Mouse (Mus musculus) midbrain, embryonic 10.5 days (tissue): ENCODE data around the gene Wdtc1. TPM values are rescaled to one million over a fixed set of nuclear protein-coding genes. Genes with fewer than 3 reads are reported as not detected.

ENCODE experiments used
- DNase-seq: peaks from one replicate; pipeline ENCODE4 v3.0.0-alpha.2; 2017; ENCODE audit warnings: low spot score
- H3K27ac ChIP-seq: fragments of 300-500 bp; sonication (generic); replicated peaks from 2 replicates; pipeline ENCODE4 v1.5.1; 2016; ENCODE audit warnings: mild to moderate bottlenecking
- H3K27me3 ChIP-seq: fragments of 300-500 bp; sonication (generic); 2 replicates; pipeline ENCODE4 v1.6.1; 2016; ENCODE audit warnings: low read depth, mild to moderate bottlenecking; ENCODE audit not compliant: poor library complexity, severe bottlenecking
- H3K36me3 ChIP-seq: fragments of 300-500 bp; sonication (generic); 2 replicates; pipeline ENCODE4 v1.6.1; 2016; ENCODE audit warnings: mild to moderate bottlenecking, moderate library complexity
- H3K4me1 ChIP-seq: fragments of 300-500 bp; sonication (generic); 2 replicates; pipeline ENCODE4 v1.6.1; 2016
- H3K4me3 ChIP-seq: fragments of 300-500 bp; sonication (generic); 2 replicates; pipeline ENCODE4 v1.5.1; 2016; ENCODE audit warnings: mild to moderate bottlenecking, moderate library complexity
- H3K9me3 ChIP-seq: fragments of 300-500 bp; sonication (generic); replicated peaks from 2 replicates; pipeline ENCODE4 v1.6.1; 2016; ENCODE audit warnings: mild to moderate bottlenecking
- WGBS: fragments of 180-500 bp; shearing (Covaris S2); methylation state at CpG from one replicate; pipeline ENCODE4 v1.1.7; 2016; 5-methylcytosine and 5-hydroxymethylcytosine counted together
- polyA plus RNA-seq: library from polyadenylated mRNA; unstranded; fragments of >200 nt; fragmentation: Nextera tagmentation; extraction: Ambion mirVana; gene quantifications from 2 replicates; pipeline ENCODE4 v1.2.1, GENCODE M21; 2016

The Wdtc1 gene
- polyA plus RNA-seq, 1 experiment from 2014 or later: 19.2 TPM

DNA sequence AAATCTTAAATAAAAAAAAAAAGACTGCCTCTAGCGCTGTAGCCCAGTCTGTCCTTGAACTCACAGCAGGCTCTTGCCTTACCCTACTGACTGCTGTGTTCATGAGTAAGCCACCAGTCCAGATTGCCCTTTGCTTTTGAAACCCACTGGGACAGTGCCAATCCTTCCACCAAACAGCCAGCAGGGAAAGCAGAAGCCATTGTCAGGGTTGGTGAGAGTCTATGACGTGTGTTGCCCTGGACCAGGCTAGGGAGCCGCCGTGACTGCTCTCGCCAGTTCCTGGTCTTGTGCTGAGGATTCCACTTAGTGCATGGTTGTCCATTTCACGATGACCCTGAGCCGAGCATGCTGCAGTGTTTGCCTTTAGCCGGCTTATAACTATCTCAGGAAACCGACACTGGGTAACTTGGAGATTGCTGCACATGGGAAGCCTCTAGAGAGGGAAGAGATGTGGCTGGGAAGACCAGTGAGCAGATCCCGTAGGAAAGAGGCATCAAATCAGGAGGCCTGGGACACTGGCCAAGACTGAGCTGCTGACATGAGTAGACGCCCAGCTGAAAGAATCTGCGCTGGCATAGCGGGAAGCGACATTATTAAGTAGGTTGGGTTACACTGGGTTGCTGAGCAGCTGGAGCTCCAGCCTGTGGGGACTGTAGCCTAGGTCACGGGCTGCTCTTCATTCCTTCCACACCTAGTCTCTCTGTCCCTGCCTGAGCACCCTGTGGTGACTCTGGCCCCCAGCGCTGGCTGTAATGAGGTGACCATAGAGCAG, 35.7 kb upstream of the Wdtc1 start:
- Histone ChIP-seq H3K27me3 (no peaks in the 10 kb centered on the region), H3K4me1 (peaks cover 11% of the 10 kb centered on the region; the same call in 1 of the 2 replicates), H3K36me3 (peaks cover 6% of the 10 kb centered on the region; the same call in 1 of the 2 replicates), H3K27ac (no peak overlapping the region), H3K4me3 (no peak overlapping the region), H3K9me3 (no peaks in the 10 kb centered on the region)
- WGBS: 93% methylated on average over 16 of the region's 16 CpGs
- no peak for DNase-seq

DNA sequence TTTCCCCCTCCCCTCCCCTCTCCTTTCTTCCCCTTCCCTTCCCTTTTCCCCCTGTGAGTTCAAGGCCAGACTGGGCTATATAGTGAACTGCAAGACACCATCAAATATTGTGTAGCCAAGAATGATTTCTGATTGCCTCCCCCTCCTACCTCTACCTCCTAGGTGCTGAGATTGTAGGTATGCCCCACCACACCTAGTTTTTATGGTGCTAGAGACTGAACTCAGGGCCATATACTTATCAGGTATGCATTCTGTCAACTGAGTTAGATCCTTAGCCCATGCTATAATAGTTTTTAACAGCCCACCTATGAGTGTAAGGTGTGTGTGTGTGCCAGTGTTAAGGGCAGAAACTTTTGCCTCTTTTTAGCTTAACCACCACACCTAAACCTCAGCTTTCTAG, 33.8 kb upstream of the Wdtc1 start:
- Histone ChIP-seq H3K27ac (no peak overlapping the region), H3K9me3 (no peaks in the 10 kb centered on the region), H3K4me1 (peaks cover 11% of the 10 kb centered on the region; the same call in 1 of the 2 replicates), H3K27me3 (no peaks in the 10 kb centered on the region), H3K36me3 (peaks cover 13% of the 10 kb centered on the region), H3K4me3 (no peak overlapping the region)
- no peak for DNase-seq

DNA sequence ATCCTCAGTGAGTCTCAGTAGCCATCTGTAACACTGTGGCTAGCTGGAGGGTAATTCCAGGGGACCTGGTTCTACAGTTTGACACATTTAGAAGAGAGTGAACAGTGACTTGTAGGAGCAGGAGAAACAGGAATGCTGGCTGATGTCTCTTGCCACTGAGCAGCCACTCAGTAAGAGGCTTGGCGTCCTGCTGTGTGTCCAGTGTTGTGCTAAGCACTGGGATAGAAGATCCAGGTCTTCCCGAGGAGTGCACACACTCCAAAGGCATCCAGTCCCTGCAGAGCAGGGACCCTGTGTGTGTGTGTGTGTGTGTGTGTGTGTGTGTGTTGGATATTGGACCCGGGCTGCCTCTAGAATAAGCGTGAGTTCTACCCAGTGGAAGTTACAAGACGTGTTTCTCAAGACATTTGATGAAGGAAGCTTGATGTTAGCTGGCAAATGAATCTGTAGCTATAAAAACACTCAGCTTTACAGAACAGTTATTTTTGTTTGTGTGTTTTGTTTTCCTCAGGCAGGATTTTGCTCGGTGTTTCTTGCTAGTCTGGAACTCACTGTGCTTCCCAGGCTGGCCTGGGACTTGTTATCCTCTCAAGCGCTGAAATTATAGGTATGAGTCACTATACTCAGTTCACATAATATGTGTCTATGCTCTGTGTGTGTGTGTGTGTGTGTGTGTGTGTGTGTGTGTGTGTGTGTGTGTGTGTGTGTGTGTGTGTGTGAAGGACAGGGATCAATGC, 32.9 kb upstream of the Wdtc1 start:
- H3K27me3 ChIP-seq: no peaks in the 10 kb centered on the region
- peaks cover 18% of the 10 kb centered on the region for H3K36me3 ChIP-seq
- DNase-seq: no peak
- H3K9me3 ChIP-seq: no peaks in the 10 kb centered on the region
- H3K4me1 ChIP-seq: peaks cover 7% of the 10 kb centered on the region; the same call in 1 of the 2 replicates
- 79% methylated on average over 7 of the region's 7 CpGs for WGBS
- H3K4me3 ChIP-seq: no peak overlapping the region
- no peak overlapping the region for H3K27ac ChIP-seq

DNA sequence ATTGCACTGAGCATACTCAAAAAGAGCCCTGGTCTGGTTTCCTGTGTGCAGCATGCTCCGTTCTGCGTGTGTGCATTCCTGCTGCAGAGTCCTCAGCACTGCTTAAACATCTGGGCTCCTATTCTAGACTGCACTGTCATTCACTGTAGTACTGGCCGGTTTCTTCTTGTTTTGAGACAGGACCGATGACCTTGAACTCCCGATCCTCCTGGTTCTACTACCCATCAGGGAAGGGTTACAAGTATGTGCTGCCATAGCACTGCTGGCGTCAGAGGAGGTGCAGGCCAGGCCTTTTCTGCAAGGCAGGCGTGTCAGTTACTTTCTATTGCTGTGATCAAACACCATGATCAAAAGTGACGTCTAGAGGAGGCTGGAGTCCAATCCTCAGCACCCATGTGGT, 27.9 kb upstream of the Wdtc1 start:
- Histone ChIP-seq H3K4me1 (peaks cover 43% of the 10 kb centered on the region), H3K4me3 (no peak overlapping the region), H3K36me3 (peaks cover 20% of the 10 kb centered on the region), H3K27ac (no peak overlapping the region), H3K9me3 (no peaks in the 10 kb centered on the region), H3K27me3 (no peaks in the 10 kb centered on the region)
- no peak for DNase-seq
- WGBS: 81% methylated on average over 8 of the region's 8 CpGs

DNA sequence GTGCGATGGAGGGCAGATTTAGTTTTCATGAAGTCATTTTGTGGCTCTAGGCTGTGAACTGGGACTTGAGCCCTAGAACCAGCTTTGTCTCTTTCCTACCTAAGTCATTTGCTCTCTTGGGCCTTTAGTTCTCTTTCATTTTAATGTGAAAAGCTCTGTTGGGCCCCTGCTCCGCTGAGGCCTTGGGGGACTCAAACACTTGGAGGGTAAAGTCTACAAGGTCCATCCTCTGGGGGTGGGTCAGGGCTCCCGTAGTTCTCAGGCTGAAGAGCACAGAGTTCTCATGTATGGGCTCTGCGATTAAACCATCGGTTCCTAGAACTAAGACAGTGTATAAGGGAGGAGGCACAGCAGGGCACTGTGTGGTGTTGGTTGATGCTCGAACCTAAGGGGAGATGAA, 27.3 kb upstream of the Wdtc1 start:
- DNase-seq: no peak
- H3K27me3 ChIP-seq: no peaks in the 10 kb centered on the region
- no peak overlapping the region for H3K27ac ChIP-seq
- peaks cover 20% of the 10 kb centered on the region for H3K36me3 ChIP-seq
- peaks cover 49% of the 10 kb centered on the region for H3K4me1 ChIP-seq
- H3K4me3 ChIP-seq: no peak overlapping the region
- H3K9me3 ChIP-seq: no peaks in the 10 kb centered on the region
- WGBS: 58% methylated on average over 6 of the region's 6 CpGs

DNA sequence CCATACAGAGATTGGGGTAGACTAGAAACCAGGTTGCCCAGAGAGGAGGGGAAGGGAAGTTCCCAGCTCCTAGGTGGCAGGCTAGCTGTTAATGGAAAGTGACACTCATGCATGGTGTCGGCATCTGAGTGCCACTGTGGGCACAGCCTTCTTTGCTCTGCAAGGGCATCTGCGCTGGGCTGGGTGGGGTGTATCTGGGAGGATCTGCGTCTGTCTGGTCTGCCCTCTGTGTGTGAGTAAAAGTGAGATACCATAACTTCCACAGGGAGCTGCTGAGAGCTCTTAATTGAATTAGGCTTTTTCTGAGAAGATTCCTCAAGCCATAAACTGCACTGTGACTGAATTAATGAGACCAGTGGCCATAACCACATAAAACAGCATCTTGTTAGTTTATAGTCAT, 26.6 kb upstream of the Wdtc1 start:
- peaks cover 54% of the 10 kb centered on the region for H3K4me1 ChIP-seq
- no peak overlapping the region for H3K4me3 ChIP-seq
- no peak for DNase-seq
- 0 out of 2 replicates have a peak overlapping the region, but pooled peaks have one; percentile 23 for H3K27ac ChIP-seq
- H3K9me3 ChIP-seq: no peaks in the 10 kb centered on the region
- 77% methylated on average over 3 of the region's 3 CpGs for WGBS
- peaks cover 21% of the 10 kb centered on the region for H3K36me3 ChIP-seq
- H3K27me3 ChIP-seq: no peaks in the 10 kb centered on the region

DNA sequence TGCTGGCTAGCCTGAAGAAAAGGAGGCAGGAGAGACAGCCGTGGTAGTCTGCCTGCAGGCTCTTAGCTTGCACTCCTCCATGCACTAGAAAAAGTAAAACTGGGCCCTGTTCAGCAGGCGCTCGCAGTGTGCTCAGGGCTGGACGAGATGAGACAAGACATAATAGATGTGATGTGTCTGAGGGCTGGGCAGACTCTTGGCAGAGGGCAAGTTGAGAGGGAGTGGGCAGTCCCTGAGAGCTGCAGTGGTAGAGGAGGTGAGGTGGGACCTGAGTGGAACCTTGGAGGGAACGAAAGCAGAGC, 25.7 kb upstream of the Wdtc1 start:
- peak overlapping the region; percentile 71 for H3K27ac ChIP-seq
- no peaks in the 10 kb centered on the region for H3K27me3 ChIP-seq
- no peak for DNase-seq
- peaks cover 58% of the 10 kb centered on the region for H3K4me1 ChIP-seq
- H3K36me3 ChIP-seq: peaks cover 23% of the 10 kb centered on the region
- no peak overlapping the region; the same call in 1 of the 2 replicates for H3K4me3 ChIP-seq
- WGBS: 40% methylated on average over 5 of the region's 5 CpGs
- no peaks in the 10 kb centered on the region for H3K9me3 ChIP-seq

DNA sequence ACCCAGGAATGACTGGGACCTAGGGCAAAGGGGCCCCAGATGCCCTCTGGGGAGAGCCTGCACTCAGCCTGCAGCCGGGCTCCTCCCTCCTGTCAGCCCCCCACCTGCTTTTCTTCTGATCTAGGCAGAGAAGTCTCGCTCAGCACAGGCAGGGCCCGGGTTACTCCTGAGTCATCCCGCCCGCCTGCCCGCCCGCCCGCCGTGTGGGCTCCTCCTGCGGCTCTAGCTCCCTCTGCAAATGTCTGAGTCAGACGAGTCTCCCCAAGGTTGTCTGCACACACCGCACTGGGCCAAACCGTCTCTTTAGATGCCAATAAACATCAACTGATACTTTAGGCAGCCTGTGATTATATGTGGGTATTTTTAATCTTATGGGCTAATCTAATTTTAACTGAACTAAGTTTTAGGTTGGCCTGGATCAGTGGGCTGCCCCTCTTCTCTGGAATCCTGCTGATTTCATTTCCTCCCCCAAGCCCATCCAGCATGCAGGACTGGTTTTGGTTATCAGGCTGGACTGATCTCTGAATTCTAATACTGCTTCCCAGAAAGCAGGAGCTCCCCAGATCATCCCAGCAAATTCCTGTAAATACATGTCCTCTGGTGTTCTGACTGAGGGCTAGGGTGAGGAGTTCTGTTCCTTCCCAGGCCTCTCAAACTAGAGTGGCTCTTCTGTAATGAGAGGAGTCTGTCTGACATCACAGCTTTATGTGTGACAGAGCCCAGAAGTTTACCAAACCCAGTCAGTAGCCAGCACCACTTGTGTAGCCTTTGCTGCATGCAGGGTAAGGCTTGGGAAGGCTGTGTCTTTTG, 25.2 kb upstream of the Wdtc1 start:
- Histone ChIP-seq H3K27ac (peak overlapping the region; percentile 71), H3K36me3 (peaks cover 23% of the 10 kb centered on the region), H3K9me3 (no peaks in the 10 kb centered on the region), H3K27me3 (no peaks in the 10 kb centered on the region), H3K4me3 (peak overlapping the region; percentile 20), H3K4me1 (peaks cover 62% of the 10 kb centered on the region)
- WGBS: 7% methylated on average over 13 of the region's 13 CpGs
- DNase-seq: peak; percentile 52

DNA sequence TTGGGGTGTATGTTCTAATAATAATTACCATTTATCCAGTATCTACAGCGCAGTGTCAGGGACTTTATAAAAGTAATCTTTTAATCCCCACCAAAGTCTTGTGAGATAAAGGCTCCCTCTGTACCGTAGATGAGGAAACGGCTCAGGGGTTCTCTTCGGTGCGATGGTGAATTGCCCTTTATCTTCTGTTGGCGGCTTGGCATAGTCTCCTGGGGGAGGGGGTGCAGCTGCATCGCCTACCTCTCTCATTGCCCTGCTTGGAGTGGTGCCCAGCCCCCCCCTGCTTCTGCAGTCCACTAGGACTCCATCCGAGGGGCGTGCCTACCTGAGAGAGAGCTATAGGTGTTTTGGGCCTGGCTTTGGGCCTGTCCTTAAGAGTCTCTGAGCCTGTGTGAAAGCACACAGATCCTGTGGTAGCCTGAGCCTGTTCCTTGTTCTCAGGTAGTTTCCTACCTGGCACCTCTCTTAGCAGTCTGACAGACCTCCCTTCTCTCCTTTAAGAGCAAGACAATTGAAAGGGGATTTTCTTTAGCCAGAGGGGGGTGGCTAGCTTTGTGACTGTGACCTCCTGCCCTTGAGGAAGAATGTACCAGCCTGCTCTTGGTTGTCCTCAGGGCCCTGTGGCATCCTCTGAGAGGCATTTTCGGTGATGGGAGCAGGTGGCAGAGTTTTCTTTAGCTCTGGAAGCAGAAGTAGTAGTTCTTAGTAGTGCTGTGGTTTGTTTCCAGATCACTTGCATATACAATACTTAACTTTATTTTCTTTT, 22.7 kb upstream of the Wdtc1 start:
- Histone ChIP-seq H3K36me3 (peaks cover 9% of the 10 kb centered on the region), H3K27ac (no peak overlapping the region; the same call in 1 of the 2 replicates), H3K9me3 (no peaks in the 10 kb centered on the region), H3K4me1 (peaks cover 87% of the 10 kb centered on the region), H3K4me3 (no peak overlapping the region), H3K27me3 (no peaks in the 10 kb centered on the region)
- DNase-seq: no peak
- 69% methylated on average over 10 of the region's 10 CpGs for WGBS

DNA sequence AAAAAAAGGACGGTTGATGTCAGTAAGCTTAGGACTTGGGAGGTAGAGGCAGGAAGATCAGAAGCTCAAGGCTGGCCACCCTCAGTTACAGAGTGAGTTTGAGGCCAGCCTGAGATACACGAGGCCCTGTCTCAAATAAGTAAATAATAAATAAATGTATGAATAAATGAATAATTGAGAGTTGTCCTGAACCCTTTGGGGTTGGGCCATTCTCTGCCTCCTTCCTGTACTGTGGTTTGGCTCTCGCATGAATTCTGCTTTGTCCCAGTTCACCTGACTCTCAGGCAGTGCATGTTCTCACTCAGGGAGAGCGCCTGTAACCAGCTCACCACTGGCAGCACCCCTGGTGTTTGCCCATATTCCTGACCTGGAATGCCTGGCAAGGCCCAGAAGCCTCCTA, 20.7 kb upstream of the Wdtc1 start:
- peaks cover 82% of the 10 kb centered on the region for H3K4me1 ChIP-seq

DNA sequence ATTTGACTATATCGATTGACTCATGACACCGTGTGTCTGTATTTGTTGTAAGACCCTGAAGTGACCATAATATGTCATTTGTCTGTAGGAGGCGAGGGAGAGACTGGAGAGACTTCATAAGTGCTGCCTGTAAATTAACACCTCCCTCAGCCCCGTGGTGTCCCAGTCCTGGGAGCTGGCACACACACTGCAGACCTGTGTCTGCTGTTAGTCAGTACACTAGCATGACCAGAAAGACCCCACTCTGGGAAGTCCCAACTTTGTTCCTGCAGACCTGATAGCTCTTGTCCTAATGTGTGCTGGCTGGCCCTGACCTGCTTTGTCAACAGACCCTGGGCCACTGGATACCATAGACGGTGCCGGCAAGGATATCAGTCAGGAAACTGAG, 19.0 kb upstream of the Wdtc1 start:
- H3K4me3 ChIP-seq: peak overlapping the region; percentile 94
- WGBS: 88% methylated on average over 6 of the region's 6 CpGs
- DNase-seq: no peak
- H3K27ac ChIP-seq: no peak overlapping the region
- H3K9me3 ChIP-seq: no peaks in the 10 kb centered on the region
- H3K4me1 ChIP-seq: peaks cover 64% of the 10 kb centered on the region
- peaks cover 9% of the 10 kb centered on the region for H3K36me3 ChIP-seq
- no peaks in the 10 kb centered on the region for H3K27me3 ChIP-seq

More for the DNA sequence above, 20.7 kb upstream of the Wdtc1 start:
- Histone ChIP-seq H3K27ac (no peak overlapping the region), H3K27me3 (no peaks in the 10 kb centered on the region), H3K4me3 (no peak overlapping the region), H3K36me3 (peaks cover 9% of the 10 kb centered on the region), H3K9me3 (no peaks in the 10 kb centered on the region)
- no peak for DNase-seq
- 84% methylated on average over 4 of the region's 4 CpGs for WGBS

DNA sequence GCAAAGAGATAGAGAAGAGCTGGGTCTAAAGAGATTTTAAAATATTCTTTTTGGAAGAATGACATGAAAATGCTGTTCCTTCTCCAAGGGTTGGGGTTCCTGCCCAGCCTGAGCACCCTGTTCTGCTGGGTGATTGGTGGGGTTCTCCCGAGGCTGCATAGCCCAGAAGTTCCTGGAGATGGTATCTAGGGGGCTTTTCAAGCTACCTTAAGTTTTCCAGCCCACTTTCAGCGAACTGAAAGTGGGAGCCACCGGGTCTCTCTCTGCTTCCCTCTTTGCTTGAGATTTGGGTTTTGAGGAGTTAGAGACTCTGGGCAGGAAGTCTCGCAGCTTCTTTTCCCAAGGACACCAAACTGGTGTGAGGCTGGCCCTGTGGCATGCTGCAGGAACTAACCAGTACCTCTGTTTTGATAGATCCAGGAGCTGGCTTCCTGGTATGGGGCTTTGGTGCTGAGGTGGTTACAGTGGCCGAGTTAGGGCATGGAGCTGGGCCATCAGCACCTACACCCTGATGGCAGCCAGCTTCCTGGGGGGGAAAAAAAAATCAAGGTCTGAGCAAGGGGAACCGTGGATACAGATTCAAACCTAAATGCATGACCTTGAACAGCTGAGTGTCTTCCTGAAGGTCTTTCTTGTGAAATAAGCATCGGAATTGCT, 18.5 kb upstream of the Wdtc1 start:
- Histone ChIP-seq H3K9me3 (no peaks in the 10 kb centered on the region), H3K27ac (no peak overlapping the region), H3K4me1 (peaks cover 60% of the 10 kb centered on the region), H3K4me3 (peak overlapping the region; percentile 94), H3K27me3 (no peaks in the 10 kb centered on the region), H3K36me3 (peaks cover 9% of the 10 kb centered on the region)
- WGBS: 89% methylated on average over 7 of the region's 7 CpGs
- DNase-seq: no peak
